Comparison of ENCODE assay signal across 10 mouse cellular contexts in the genomic region with DNA sequence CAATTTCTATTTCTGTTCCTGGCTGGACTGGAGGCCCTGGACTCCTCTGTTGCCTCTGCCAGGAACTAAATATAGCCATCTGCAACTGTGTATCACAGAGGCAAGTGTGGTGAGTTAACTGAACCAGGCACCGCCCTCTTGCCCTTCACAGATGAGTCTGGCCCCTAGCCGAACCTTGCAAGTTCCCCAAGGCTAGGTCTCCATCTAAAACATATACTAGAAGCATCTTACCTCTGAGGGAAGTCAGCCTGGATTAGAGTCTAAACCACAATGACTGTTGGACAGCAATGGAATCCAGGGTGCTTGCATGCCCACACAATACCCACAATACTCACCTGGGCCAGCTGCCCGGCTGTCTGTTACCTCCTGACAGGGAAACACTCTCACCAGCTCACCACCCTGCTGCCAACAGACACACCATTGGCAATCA. TPM values are rescaled to one million over a fixed set of nuclear protein-coding genes. Genes with fewer than 3 reads are reported as not detected.
DNase-seq lines count a peak whose midpoint lies in the region; ATAC-seq lines count a peak whose summit lies in the region.
"Had no signal": no experiment of that assay in that cellular context is flagged by ENCODE, and none has a peak within 500 bp of the region (broad histone marks: within the 10 kb centered on the region; RNA-seq: fewer than 3 reads in every experiment).

No protein-coding gene starts in this region.

- 0 out of 2 replicates have a peak overlapping the region, but pooled peaks have one; percentile 18 for H3K27ac ChIP-seq in hindbrain, embryonic 15.5 days (replicated peaks)
- H3K27ac ChIP-seq in hindbrain, embryonic 12.5 days, result no peak overlapping the region
- peak overlapping the region; percentile 98 for H3K27ac ChIP-seq in heart, embryonic 12.5 days (ENCODE audit: poor library complexity, severe bottlenecking)
- H3K27ac ChIP-seq: macrophage had no signal

- no peaks in the 10 kb centered on the region for H3K9me3 ChIP-seq in hindbrain, embryonic 15.5 days
- H3K9me3 ChIP-seq in hindbrain, embryonic 12.5 days (replicated peaks), result no peaks in the 10 kb centered on the region
- no peaks in the 10 kb centered on the region for H3K9me3 ChIP-seq in heart, embryonic 12.5 days (replicated peaks)
- H3K9me3 ChIP-seq: limb, embryonic 13.5 days had no signal

- WGBS in hindbrain, embryonic 15.5 days, result 82% methylated on average over 3 of the region's 3 CpGs
- 80% methylated on average over 3 of the region's 3 CpGs for WGBS in hindbrain, embryonic 12.5 days
- 34% methylated on average over 3 of the region's 3 CpGs for WGBS in heart, embryonic 12.5 days

- no peak overlapping the region for H3K4me3 ChIP-seq in hindbrain, embryonic 15.5 days
- no peak overlapping the region for H3K4me3 ChIP-seq in hindbrain, embryonic 12.5 days
- H3K4me3 ChIP-seq in heart, embryonic 12.5 days, result no peak overlapping the region
- H3K4me3 ChIP-seq: limb, embryonic 13.5 days had no signal

- peaks cover 47% of the 10 kb centered on the region for H3K4me1 ChIP-seq in hindbrain, embryonic 15.5 days (replicated peaks)
- peaks cover 27% of the 10 kb centered on the region for H3K4me1 ChIP-seq in hindbrain, embryonic 12.5 days
- H3K4me1 ChIP-seq in heart, embryonic 12.5 days (replicated peaks), result peaks cover 76% of the 10 kb centered on the region

- H3K4me2 ChIP-seq in hindbrain, embryonic 15.5 days, result no peak overlapping the region
- no peak overlapping the region for H3K4me2 ChIP-seq in hindbrain, embryonic 12.5 days (replicated peaks)
- peak overlapping the region; percentile 49 for H3K4me2 ChIP-seq in heart, embryonic 12.5 days
- H3K4me2 ChIP-seq: limb, embryonic 13.5 days had no signal

- ATAC-seq in hindbrain, embryonic 15.5 days (ENCODE audit: low FRiP score, low read depth), result no peak
- ATAC-seq in hindbrain, embryonic 12.5 days (ENCODE audit: low FRiP score), result no peak
- peak; percentile 63; the same call in 1 of the 2 replicates for ATAC-seq in heart, embryonic 12.5 days (ENCODE audit: insufficient number of reproducible peaks, low FRiP score)

- no peaks in the 10 kb centered on the region for H3K27me3 ChIP-seq in hindbrain, embryonic 15.5 days
- peaks cover 9% of the 10 kb centered on the region for H3K27me3 ChIP-seq in hindbrain, embryonic 12.5 days
- H3K27me3 ChIP-seq in heart, embryonic 12.5 days (replicated peaks), result no peaks in the 10 kb centered on the region
- H3K27me3 ChIP-seq: limb, embryonic 13.5 days had no signal

- DNase-seq in right cerebral cortex, adult 2 months (ENCODE audit: low spot score in 2 of 2), result peak; percentile 15 to 39
- no peak for DNase-seq in right cerebral cortex, postnatal 25 days
- DNase-seq in cerebellum, adult 9-10 months, result no peak
- DNase-seq in urinary bladder, postnatal 36 days (ENCODE audit: low spot score in 2 of 2), result no peak
- DNase-seq in cerebellum, adult 18-20 months, result no peak

- H3K36me3 ChIP-seq in hindbrain, embryonic 15.5 days, result no peaks in the 10 kb centered on the region
- no peaks in the 10 kb centered on the region for H3K36me3 ChIP-seq in hindbrain, embryonic 12.5 days
- no peaks in the 10 kb centered on the region for H3K36me3 ChIP-seq in heart, embryonic 12.5 days
- H3K36me3 ChIP-seq: limb, embryonic 13.5 days had no signal

- H3K9ac ChIP-seq in hindbrain, embryonic 15.5 days, result no peak overlapping the region
- H3K9ac ChIP-seq in hindbrain, embryonic 12.5 days, result no peak overlapping the region
- no peak overlapping the region for H3K9ac ChIP-seq in heart, embryonic 12.5 days

RNA-seq across cellular contexts. Expression of gene Sorcs2, which starts 30.7 kb away (rescaled TPM):
- polyA plus RNA-seq in hindbrain, embryonic 15.5 days (2015; fragmentation: Nextera tagmentation; extraction: Ambion mirVana), result 13.4 and 15.4 TPM in 2 replicates
- polyA plus RNA-seq in hindbrain, embryonic 12.5 days (2016; fragmentation: Nextera tagmentation; extraction: Ambion mirVana), result 17.2 and 17.5 TPM in 2 replicates
- polyA plus RNA-seq in heart, embryonic 12.5 days (2016; fragmentation: Nextera tagmentation; extraction: Ambion mirVana), result 12.4 and 14.1 TPM in 2 replicates
- polyA plus RNA-seq: macrophage had no signal

Comparison
In these comparisons a context has a peak if more than half of its experiments do, and no peak if none do; other contexts are left out.
1. DNase-seq: peak in right cerebral cortex, adult 2 months (2 of 2); none in right cerebral cortex, postnatal 25 days (single experiment), cerebellum, adult 9-10 months (single experiment), urinary bladder, postnatal 36 days (0 of 2) and cerebellum, adult 18-20 months (0 of 2).